Mouse (Mus musculus) testis, adult 2 months (tissue): ENCODE results near the gene Lamb3.

Experiments
- CTCF ChIP-seq: fragments of 200-500 bp; IDR thresholded peaks from 2 replicates; pipeline ENCODE4 v1.5.1; 2012; ENCODE audit warnings: low read depth, mild to moderate bottlenecking, inconsistent platforms, low read length, moderate library complexity; ENCODE audit not compliant: control insufficient read depth, insufficient read depth, insufficient replicate concordance
- POLR2A ChIP-seq: fragments of 200-500 bp; IDR thresholded peaks from 2 replicates; pipeline ENCODE4 v1.6.1; 2012; ENCODE audit warnings: low read depth, mild to moderate bottlenecking, inconsistent platforms, low read length, moderate library complexity; ENCODE audit not compliant: control insufficient read depth

GRCm38 (mm10) chr1:193167746-193168145, 39.8 kb upstream of the Lamb3 start, which contains the start of gene A130010J15Rik:
- TF ChIP-seq CTCF (no peak), POLR2A (no peak)
